Mouse (Mus musculus): ENCODE measurements at regions not wholly inside any gene's neighbourhood (a gene's known extent, or its start where the extent isn't known, plus 50 kb on each side); places are given as distances from the start of the nearest gene placed in this dataset.

DNA sequence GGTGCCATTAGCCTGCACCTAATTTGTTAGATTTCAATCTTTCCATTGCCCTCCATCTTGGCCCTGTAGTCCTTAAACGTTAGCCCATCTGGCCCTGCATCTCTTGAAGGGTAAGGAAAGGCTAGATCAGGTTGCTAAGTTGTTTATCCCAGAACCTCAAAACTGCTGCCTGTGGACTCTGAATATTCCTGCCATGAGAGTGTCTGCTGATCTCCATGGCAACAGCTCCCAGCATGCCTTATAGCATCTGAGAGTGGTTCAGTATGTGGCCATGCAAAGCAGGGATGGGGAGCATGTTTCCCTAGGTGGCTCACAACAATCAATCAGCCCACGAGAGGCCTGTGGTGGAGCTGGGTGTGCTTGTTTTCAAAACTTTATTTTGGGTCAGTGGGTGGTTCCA is 346.3 kb downstream of the Rps24 start:
- no peak for DNase-seq

DNA sequence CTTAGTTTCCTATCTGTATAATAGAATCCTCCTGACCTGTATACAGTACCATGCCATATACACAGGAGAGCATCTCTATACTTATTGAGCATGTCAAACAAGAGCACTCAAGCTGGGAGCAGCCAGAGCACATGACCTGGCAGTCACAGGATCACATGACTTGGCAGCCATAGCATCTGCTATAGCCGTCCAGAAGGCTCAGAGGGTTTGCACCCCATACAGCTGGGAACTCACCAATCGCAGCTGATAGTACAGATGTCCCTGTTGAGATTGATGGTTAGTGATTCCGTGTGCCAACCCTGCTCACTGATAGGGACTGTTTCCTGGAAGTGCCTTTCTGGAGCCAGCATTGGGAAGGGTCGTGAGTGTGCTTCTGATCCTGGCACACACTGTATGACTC is 351.3 kb downstream of the Rps24 start:
- no peak for DNase-seq

DNA sequence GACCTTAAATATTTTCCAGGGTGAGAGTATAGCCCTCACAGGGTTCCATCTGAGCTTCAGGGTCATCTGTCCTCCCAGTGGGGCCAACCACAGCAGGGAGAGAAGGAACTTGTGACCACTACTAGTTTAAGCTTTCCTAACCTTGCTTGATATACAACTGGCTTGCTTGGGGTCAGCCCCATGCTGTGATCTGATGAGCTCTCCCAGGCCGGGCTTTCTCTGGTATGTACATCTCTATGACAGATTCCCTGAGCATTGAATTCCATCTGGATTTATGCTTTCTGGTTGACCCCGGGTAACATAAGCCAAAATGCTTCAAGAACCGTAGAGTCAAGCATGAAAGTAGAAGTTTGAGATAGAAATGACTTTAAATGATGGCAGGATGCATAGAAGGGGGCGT is 352.1 kb downstream of the Rps24 start:
- DNase-seq, result no peak

DNA sequence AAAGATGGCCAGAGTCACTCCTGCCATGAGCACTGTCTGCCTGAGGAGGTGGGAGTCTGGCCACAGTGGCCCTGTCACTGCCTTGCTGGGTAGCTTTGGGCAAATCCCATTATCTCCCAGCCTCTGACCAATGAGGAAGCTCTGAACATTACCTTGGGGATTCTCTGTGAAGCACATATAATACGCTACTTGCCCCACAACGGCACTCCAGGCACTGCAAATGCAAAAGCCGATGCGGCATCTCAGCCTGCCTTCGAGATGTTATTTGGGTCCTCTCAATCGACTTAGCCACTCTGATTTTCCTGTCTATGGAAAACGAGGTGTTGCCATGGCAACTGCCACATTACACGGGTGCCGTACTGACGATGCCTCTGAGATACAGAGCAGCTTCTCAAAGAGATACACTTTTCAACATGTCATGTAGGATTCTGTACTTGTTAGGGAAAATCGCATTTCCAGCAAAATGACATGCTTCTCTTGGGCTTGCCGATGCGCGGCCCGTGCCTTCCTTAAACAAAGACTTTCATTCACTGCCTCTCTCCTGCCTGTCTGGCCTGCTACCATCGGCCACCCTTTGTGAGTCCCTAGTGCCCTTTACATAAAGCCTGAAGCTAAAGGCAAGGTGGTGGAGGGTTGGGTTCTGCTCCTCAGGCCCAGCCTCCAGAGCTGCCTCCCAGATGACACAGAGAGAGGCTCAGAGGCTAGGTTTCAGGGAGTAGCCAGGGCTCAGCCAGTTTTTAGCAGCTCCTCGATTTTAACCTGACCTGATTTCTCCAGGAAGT is 355.0 kb downstream of the Rps24 start:
- no peak for DNase-seq

DNA sequence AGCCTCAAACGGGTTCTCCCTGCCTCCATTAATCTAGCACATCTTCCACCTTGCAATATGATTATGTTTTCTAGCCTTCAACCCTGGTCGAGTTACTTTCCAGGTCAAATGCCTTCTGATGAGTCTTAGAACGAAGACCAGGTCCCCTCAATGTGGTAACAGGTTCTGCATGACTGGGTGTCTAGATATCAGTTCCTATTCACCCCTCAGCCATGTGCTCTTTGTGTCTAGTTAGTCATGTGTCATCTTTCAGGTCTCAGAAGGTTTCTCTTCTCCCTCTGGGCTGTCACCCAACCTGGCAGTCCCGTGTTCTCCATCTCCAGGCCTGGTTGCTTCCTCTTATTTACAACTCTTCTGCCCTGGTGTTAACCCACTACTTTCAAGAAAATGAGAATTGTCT is 356.7 kb downstream of the Rps24 start:
- DNase-seq, result no peak

DNA sequence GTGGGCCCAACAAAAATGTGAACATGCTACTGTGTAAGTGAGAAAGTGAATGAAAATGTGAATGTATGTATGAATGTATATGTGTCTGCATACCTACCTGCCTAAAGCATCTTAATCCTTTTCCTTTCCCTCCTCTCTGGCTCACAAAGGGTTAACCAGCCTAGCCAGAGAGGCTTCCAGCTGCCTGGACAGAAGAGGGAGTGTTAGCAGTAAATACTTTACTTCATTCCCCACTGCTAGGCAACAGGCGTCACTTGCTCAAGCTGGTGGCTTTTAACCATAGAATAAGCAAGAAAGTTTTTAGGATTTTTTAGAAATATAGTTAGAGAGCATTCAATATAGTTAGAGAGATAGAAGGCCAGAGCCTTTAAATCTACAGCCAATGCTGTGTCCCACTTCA is 363.6 kb downstream of the Rps24 start:
- DNase-seq, result no peak

DNA sequence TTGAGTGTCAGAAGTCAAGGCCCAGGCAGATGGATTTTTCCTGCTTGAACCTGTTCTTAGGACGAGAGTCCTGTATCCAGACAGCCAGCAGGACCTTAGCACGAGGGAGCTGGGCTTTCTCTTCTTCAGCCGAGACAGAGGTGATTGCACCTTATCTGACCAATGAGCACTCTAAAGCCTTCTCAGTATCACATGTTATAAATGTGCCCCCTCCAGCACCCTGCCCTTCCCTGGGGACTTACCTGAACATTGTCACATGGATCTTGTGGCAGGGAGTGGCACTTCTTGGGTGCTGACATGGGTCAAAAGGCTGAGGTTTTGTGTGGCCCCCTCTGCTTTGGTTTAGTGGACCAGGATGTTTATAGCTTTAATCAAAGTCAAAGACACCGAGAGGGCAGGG is 367.5 kb downstream of the Rps24 start:
- DNase-seq, result no peak

DNA sequence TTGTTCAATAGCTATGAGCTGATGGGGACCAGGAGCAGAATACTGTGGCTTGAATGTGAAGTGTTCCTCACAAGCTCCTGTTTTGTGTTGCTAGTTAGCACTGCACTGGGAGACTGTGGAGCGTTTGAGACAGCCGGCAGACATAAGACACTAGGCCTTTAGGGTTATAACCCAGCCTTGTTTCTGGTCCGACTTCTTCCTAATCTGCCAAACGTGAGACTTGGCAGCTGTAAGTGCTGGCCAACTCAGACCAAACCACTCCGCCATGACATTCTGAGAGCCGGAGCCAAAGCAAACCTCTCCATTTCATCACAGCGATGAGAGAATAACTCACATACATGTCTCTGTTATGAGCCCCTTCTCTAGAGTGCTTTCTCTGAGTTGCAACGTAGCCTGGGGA is 375.2 kb downstream of the Rps24 start:
- DNase-seq, result no peak

DNA sequence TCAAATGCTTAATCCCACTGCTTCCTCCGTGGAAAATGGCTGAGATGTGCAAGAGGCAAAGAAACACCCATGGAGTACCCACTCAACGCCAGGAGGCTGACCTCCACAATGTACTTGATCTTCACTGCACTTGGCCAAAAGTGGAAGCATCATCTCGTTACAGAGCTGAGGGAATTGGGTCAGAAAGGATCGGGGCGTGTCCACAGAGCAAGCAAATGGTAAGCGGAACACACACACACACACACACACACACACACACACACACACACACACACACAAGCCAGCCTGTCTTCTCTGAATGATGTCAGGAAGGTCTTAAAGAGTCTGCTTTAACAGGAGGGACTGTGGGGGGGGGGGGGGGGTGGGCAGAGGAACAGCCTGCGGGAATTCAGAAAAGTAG is 375.7 kb downstream of the Rps24 start:
- no peak for DNase-seq

DNA sequence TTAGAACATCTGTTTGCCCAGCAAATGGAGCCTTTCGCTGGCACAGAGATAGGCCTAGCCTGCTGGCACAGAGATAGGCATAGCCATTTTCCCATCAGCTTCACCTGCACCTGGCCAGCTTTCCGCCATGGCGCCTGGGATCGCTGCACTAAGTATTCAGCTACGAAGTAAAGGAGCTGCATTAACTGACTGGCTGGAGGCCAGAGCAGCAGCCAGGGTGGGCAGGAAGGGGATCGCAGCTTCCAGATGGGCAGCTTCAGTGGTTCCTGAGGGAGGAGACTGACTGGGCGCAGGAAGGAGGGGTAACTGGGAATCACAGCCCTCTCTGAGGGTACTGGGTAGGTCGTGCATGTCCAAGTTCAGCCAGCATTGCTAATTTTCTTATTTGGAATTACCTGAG is 376.2 kb downstream of the Rps24 start:
- no peak for DNase-seq

DNA sequence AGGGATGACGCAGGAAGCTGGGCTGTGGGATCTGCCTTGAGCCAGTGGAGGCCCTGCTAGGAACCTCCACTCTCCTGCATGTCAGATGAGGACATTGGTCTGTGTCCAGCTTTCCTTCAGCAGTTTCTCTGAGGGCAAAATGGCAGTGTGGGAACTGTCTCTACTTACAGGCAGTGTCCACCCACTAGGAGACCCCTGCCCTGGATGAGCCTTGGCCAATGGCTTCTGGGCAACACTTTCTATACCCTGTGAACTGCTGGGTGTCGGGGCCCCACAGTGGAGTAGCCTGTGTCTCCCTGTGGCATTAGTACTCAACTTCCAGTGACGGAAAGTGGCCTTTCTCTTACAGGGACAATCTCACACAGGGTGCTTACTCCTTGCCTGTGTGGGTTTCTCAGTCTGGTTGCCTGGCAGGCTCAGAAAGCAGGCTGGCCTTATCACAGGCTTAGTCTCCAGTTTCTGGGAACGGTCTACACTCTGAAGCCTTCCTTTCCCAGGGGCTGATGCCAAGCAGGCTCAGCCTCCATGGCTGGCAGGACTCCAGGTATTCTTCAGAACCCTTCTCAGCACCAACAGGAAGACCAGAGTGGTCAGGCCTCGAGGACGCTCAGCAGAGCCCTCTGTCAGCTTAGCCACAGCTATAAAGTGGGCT is 378.8 kb downstream of the Rps24 start:
- peak; percentile 37 for DNase-seq

DNA sequence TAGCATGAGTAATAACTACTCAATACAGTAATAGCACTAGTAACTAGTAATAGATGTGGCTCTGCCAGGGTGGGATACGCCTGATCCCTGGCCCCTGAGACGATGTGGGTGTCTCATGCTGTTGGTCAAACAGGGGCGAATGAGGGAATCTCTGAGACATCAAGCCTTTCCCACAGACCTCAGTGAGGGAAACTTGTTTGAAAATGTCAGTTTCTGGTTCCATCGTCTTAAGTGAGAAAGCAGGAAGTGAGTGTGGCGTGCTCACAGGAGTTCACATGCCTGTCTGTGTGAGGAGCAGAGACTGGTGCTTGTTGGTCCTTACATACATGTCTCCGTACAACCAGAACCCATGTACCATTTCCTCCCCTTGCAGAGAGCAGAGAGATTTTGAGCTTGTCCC is 380.9 kb downstream of the Rps24 start:
- DNase-seq, result no peak

DNA sequence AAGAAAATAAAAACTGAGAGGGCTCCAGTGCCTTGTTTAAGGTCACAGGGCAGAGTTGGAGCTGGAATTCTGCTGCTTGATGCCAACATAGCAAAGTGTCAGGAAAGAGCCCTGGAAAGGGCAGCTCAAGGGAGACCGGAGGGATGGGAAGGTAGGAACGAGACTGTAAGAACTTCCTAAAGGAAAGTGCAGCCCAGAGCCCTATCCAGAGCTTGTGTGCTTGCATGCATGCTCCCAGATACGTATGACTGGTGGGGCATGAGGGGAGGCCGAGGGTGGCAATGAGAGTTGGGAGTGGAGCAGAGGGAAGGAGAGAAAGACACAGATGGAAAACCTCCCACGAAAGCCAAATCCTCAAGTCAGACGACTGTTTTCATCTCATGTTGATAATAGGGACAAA is 381.8 kb downstream of the Rps24 start:
- DNase-seq, result no peak

DNA sequence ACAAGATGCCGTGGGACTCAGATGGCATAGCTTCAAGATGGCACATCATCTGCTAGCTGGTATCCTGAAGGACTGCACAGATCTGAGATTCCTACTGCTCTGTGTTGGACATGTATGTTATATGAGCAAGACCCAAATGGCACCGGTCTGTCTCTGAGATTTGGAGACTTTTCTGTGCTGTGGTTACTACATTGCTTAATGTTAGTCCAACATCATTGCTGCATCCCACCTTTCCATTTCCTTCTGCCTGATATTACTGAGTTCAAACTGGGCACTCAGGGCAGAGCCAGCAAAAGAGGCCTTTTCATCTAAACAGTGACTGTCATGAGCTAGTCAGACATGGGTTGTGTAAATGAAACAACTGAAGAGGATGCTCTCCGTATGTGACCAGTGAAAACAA is 383.3 kb downstream of the Rps24 start:
- no peak for DNase-seq

DNA sequence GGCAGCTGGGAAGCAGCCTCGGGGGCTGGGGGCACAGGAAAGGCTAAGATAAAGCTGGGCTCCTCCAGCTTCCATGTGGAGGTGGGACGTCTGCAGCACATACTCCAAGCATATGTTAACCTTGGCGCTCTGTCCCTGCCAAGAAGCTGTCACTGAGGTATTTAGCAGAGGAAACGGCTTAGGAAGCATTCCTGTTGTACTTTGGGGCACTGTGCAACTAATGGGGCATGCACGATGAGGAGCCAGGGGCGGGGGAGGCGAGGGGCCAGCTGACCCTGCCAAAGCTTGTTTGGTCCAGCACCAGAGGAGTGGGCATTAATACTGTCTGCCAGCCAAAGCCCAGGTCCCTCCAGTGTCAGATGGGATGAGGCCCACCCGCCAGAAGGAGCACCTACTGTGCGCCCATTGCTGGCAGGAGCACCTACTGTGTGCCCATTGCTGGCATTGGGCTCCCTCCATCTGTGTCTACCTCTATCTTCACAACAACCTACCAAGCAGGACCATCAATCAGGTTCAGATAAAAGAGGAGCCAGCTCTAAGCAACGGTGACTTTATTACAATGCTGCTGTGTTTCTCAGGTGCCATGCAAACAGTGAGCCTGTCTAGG is 384.6 kb downstream of the Rps24 start:
- no peak for DNase-seq

DNA sequence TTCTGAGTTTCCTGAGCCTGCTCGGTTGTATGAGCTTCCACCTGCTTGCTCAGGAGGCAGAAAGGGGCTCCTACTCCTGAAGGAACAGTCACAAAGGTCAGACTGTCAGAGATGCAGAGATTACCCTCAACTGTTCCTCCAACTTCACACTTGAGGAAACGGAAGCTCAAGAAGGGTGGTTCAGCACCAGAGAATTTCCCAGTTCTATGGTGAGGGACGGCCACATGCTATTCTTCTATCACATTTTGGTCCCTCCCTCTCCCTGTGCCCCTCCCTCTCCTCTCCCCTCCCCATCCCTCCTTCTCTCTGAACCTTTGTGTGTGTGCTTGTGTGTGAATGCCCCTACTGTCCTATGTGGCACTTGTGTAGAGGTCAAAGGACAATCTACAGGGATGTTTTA is 386.0 kb downstream of the Rps24 start:
- DNase-seq, result no peak

DNA sequence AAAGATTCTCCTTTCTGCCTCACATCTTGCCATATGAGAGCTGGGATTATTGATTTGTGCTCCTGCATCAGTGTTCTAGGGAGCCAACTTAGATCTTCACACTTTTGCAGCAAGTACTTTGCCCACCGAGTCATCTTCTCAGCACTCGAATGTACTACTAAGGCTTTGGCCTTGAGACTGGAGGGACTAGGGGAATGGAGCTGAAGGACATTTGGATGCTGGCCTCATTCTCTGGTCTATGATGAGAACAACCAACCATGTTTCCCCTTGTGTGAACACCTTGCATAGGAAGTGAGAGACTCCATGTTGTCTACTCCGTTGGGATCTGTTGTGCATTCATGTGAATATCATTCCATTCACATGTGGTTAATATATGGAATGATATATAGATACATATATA is 386.5 kb downstream of the Rps24 start:
- DNase-seq, result no peak

DNA sequence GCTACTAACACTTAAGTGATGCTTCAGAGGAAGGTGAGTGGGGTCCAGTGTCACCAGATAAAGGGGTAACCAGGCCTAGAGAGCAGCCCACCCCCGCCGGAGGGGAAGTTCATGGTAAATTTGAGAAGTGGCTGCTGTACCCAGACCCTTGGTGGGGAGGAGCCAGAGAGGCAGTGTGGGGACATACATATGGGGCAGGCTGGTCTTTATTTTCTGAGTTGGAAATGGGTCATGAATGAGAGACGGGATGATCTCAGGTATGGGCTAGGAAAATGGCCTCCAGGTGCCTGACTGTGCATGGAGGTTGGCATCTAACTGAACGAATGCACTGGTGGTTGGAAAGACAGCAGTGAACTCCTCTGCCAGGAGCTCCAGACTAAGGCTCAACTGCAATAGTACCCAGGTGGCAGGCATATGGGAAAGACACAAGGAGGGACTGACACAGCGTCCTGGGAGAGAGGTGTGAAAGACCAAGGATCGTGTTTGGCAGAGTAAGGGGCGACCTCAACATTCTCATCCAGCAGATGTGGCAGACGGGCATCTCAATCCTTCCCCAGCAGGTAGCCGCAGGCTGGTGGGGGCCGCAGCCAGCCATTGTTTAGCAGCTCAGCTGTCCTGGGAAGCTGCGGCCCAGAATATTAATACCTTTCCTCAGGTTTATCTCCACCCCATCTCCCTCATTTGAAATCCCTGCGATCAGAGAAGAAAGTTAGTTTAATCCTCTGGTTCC is 387.7 kb downstream of the Rps24 start:
- DNase-seq, result no peak

DNA sequence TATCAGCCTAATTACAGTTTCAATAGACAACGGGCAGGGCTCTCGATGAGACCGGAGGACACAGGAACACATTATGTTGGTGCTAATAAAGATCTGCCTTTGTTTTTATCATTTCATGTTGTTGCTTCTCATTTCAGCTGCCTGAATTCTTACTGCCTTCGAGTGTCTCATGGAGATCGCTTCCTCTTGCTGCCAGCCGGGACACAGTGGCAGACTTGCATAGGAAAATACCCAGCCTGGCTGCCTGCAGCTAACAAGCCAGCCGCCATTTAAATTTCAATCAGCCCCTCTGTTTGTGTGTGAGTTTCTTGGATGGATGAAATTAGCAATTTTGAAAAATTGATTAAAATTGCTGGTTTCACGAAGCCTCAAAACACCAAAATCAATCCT is 388.2 kb downstream of the Rps24 start:
- DNase-seq, result no peak

DNA sequence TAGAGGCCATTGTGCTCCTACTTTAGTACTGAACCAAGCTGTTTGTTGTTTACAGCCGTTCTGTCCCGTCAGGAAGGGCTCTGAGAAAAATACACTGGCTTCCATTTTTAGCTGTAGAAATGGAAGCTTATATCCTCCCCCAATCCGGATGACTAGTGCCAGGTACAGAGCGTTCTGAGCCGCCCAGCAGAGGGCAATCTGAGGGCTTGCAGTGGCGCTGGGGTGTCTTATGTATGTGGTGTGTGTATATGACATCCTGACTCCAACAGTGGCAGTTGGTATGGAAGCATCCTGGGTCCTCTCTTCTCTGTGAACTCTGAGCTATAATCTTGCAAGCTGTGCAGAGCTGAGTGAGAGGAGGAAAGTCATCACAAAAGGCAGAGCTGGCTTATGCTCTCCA is 389.0 kb downstream of the Rps24 start:
- no peak for DNase-seq

DNA sequence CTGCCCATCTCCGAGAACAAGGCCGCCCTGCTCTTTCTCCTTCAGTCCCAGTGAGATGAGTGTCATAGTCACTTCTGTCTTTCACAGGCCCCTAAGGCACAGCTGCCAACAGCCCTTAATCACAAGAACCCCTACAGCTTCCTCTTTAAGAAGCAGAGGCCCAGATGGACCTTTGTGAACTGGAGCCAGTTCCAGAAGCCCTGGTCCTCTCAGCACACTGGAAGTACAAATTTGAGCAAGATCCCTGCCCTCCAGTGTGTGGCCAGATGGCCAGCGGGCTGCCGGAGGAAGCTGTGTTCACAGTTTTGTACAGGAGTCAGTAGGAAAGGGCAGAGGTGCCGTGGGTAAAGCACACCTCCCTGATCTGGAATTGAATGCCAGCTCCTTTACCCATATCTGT is 389.6 kb downstream of the Rps24 start:
- DNase-seq, result no peak

DNA sequence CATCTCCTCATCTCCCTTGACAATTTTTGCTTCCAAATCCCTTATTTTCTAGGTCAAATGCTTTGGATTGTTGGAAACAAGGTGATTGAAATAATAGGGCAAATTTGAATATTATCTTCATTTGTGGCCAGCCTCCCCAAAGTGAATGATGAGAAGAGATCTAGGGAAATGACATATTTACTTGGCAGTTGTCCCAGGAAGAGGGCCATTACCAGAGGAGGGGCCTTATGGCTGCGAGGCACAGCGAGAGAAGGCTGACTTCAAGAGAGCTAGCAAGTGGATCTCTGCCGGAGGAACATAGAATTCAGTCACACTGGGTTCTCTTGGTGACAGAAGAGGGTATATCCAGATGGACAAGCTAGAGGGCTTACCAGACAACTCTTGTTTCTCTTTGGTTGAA is 390.9 kb downstream of the Rps24 start:
- DNase-seq, result no peak

DNA sequence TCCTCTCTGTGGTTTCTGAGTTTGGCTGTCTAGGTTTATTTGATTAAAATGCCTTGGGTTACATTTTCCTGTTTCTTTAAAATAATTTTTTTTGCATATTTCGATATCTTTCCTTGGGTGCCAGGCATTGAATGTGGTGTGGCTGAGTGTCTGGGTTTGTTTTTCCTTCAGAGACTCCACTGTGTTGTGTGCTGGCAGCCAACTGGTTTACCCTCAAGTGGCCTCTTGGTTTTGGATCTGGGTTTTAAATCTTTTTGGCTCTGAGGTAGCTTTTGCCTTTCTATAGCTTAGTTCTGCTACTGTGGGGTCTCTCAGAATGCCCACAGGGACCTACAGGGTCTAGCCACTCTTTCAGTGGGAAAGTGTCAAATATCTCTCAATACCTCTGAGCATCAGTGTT is 399.2 kb downstream of the Rps24 start:
- DNase-seq, result no peak

DNA sequence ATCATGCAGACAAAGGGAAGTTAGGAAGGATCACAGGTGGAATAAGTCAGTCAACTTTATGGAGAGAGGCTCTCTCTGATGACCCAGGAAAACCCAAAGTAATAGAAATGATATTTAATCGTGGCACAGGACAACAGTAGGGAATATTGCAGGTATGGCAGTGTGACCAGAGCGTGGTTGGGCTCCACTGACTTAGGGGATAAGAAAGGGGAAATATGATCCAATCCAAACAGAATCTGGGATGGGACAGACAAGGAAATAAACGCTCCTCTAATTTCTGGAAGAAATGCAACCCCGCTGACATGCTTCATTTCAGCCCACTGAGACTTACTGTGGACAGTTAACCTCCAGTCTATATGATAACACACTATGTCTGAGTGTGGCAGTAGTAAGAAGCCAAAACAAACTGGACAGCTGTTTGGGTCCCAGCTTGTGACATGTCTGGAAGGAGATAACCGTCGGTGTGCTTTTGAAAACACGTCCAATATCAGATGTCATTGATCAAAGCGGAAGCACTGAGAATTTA is 400.0 kb downstream of the Rps24 start:
- no peak for DNase-seq

Data from lung, postnatal 14 days (tissue).